Mouse (Mus musculus): ENCODE measurements around the gene Arhgap15. TPM values are rescaled to one million over a fixed set of nuclear protein-coding genes. Genes with fewer than 3 reads are reported as not detected.

Gene Arhgap15
- polyA plus RNA-seq, 1 experiment: 0.20 TPM

GRCm38 (mm10) chr2:44217811-44218210 is 469.2 kb downstream of the Arhgap15 start:
- H3K27ac ChIP-seq (ENCODE audit: insufficient read depth, low read depth, low read length): no peak overlapping the region
- H3K4me3 ChIP-seq (ENCODE audit: low read depth, low read length): no peak overlapping the region
- H3K27me3 ChIP-seq (ENCODE audit: control insufficient read depth, insufficient read depth, low read length): no peaks in the 10 kb centered on the region
- TF ChIP-seq POLR2A (IDR thresholded peaks at IDR 0.05; ENCODE audit: low read depth, low read length) (no peak), CTCF (IDR thresholded peaks at IDR 0.05; ENCODE audit: extremely low read depth, insufficient read length, insufficient replicate concordance, low read depth, low read length) (no peak)
- no peaks in the 10 kb centered on the region for H3K36me3 ChIP-seq (ENCODE audit: control insufficient read depth, insufficient read depth, low read length)
- 86% methylated on average over 6 of the region's 6 CpGs for WGBS
- no peaks in the 10 kb centered on the region for H3K4me1 ChIP-seq (ENCODE audit: control insufficient read depth, insufficient read depth, insufficient read length, low read length)

DNA sequence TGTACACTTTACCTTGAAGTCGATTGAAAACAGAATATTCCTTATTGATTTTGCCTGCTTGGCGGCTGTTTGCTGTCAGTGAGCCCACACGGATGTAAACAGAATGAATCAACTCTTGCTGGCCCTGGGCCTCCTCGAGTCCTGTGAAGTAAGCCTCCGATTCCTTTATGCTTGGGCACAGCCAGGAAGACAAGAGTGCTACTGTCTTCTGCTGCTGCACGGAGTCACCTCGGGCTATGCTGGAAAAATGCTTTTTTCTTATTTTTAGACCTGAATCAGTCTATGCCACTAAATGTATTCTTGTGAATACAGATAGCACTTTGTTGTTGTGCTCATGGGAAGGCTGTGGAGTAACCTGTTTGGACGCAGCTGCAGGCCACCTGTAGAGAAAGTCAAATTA is 469.7 kb downstream of the Arhgap15 start:
- Histone ChIP-seq H3K27ac (ENCODE audit: insufficient read depth, low read depth, low read length) (no peak overlapping the region), H3K27me3 (ENCODE audit: control insufficient read depth, insufficient read depth, low read length) (no peaks in the 10 kb centered on the region), H3K4me1 (ENCODE audit: control insufficient read depth, insufficient read depth, insufficient read length, low read length) (no peaks in the 10 kb centered on the region), H3K36me3 (ENCODE audit: control insufficient read depth, insufficient read depth, low read length) (no peaks in the 10 kb centered on the region), H3K4me3 (ENCODE audit: low read depth, low read length) (no peak overlapping the region)
- WGBS: 38% methylated on average over 8 of the region's 8 CpGs
- no peak for TF ChIP-seq POLR2A (IDR thresholded peaks at IDR 0.05; ENCODE audit: low read depth, low read length)
- TF ChIP-seq CTCF (IDR thresholded peaks at IDR 0.05; ENCODE audit: extremely low read depth, insufficient read length, insufficient replicate concordance, low read depth, low read length): no peak

- Histone ChIP-seq H3K27ac (ENCODE audit: insufficient read depth, low read depth, low read length) (no peak overlapping the region), H3K27me3 (ENCODE audit: control insufficient read depth, insufficient read depth, low read length) (no peaks in the 10 kb centered on the region), H3K36me3 (ENCODE audit: control insufficient read depth, insufficient read depth, low read length) (no peaks in the 10 kb centered on the region), H3K4me1 (ENCODE audit: control insufficient read depth, insufficient read depth, insufficient read length, low read length) (no peaks in the 10 kb centered on the region), H3K4me3 (ENCODE audit: low read depth, low read length) (no peak overlapping the region)
- no peak for TF ChIP-seq POLR2A (IDR thresholded peaks at IDR 0.05; ENCODE audit: low read depth, low read length)
- no peak for TF ChIP-seq CTCF (IDR thresholded peaks at IDR 0.05; ENCODE audit: extremely low read depth, insufficient read length, insufficient replicate concordance, low read depth, low read length)
- WGBS: 48% methylated on average over 2 of the region's 2 CpGs
Observed at GRCm38 (mm10) chr2:44221686-44222085, 473.1 kb downstream of the Arhgap15 start.

GRCm38 (mm10) chr2:44222176-44222753 is 473.6 kb downstream of the Arhgap15 start:
- 33% methylated on average over 6 of the region's 6 CpGs for WGBS
- Histone ChIP-seq H3K4me3 (ENCODE audit: low read depth, low read length) (no peak overlapping the region), H3K27ac (ENCODE audit: insufficient read depth, low read depth, low read length) (no peak overlapping the region; the same call in 1 of the 2 replicates), H3K36me3 (ENCODE audit: control insufficient read depth, insufficient read depth, low read length) (no peaks in the 10 kb centered on the region), H3K4me1 (ENCODE audit: control insufficient read depth, insufficient read depth, insufficient read length, low read length) (no peaks in the 10 kb centered on the region), H3K27me3 (ENCODE audit: control insufficient read depth, insufficient read depth, low read length) (no peaks in the 10 kb centered on the region)
- TF ChIP-seq POLR2A (IDR thresholded peaks at IDR 0.05; ENCODE audit: low read depth, low read length) (no peak), CTCF (IDR thresholded peaks at IDR 0.05; ENCODE audit: extremely low read depth, insufficient read length, insufficient replicate concordance, low read depth, low read length) (no peak)

DNA sequence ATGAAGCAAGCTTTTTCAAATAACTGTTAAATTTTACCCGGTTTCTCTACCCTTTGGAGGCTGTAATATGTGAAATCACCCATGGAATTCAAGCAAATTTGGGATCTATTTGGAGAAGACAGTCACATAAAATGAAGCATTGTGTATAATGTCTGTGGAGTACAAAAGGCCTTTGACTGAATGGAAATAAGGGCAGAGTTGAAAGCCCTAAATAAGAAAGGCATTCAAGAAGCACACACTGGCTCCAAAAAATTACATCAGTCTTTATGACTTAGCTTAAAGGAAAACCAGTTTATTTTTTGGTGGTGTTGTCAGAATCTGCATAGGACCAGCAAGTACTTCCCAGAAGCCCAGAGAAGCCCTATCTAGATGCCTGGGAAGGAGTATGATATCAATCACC is 486.2 kb downstream of the Arhgap15 start:
- H3K27me3 ChIP-seq (ENCODE audit: control insufficient read depth, insufficient read depth, low read length): no peaks in the 10 kb centered on the region
- H3K36me3 ChIP-seq (ENCODE audit: control insufficient read depth, insufficient read depth, low read length): no peaks in the 10 kb centered on the region
- 80% methylated on average over 1 of the region's 1 CpGs for WGBS
- H3K4me1 ChIP-seq (ENCODE audit: control insufficient read depth, insufficient read depth, insufficient read length, low read length): no peaks in the 10 kb centered on the region
- TF ChIP-seq CTCF (IDR thresholded peaks at IDR 0.05; ENCODE audit: extremely low read depth, insufficient read length, insufficient replicate concordance, low read depth, low read length) (no peak), POLR2A (IDR thresholded peaks at IDR 0.05; ENCODE audit: low read depth, low read length) (no peak)
- H3K27ac ChIP-seq (ENCODE audit: insufficient read depth, low read depth, low read length): no peak overlapping the region
- H3K4me3 ChIP-seq (ENCODE audit: low read depth, low read length): no peak overlapping the region

DNA sequence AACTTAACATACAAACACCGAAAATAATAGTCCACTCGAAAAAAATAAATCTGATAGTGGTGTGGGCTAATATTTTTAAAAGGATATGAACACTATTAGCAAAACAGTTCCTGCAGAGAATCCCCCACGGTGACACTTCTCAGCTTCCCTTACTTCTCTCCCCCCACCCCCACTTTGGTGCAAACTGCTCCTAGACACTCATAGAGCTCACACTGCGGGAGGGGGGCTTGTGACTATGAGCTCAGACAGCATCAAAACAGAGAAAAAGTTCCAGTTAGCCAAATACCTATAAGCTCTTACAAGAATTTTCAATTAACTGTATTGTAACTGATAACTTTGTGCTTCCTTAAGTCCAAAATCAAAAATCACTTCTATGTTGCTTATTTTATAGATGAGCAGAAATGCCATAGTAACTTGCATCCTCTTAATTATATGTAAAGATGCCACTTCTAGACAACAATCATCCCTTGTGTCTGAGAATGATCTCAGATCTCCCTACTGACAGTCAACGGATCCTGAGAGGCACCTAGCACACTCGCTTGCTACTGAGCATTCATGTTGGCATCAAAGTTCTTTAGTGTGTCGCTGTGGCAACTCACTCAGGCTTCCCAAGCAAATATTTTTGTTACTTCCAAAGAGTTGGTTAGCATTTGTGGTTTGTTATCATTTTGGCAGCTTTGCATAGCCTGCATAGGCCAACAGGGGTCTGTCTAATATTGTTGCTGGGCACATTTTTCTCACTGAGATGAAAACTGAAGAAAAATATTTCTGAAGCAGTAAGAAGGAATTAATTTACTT is 493.2 kb downstream of the Arhgap15 start:
- 77% methylated on average over 7 of the region's 7 CpGs for WGBS
- no peak for TF ChIP-seq CTCF (IDR thresholded peaks at IDR 0.05; ENCODE audit: extremely low read depth, insufficient read length, insufficient replicate concordance, low read depth, low read length)
- TF ChIP-seq POLR2A (IDR thresholded peaks at IDR 0.05; ENCODE audit: low read depth, low read length): no peak
- H3K27ac ChIP-seq (ENCODE audit: insufficient read depth, low read depth, low read length): no peak overlapping the region
- H3K4me1 ChIP-seq (ENCODE audit: control insufficient read depth, insufficient read depth, insufficient read length, low read length): no peaks in the 10 kb centered on the region
- no peak overlapping the region for H3K4me3 ChIP-seq (ENCODE audit: low read depth, low read length)
- no peaks in the 10 kb centered on the region for H3K27me3 ChIP-seq (ENCODE audit: control insufficient read depth, insufficient read depth, low read length)
- no peaks in the 10 kb centered on the region for H3K36me3 ChIP-seq (ENCODE audit: control insufficient read depth, insufficient read depth, low read length)

DNA sequence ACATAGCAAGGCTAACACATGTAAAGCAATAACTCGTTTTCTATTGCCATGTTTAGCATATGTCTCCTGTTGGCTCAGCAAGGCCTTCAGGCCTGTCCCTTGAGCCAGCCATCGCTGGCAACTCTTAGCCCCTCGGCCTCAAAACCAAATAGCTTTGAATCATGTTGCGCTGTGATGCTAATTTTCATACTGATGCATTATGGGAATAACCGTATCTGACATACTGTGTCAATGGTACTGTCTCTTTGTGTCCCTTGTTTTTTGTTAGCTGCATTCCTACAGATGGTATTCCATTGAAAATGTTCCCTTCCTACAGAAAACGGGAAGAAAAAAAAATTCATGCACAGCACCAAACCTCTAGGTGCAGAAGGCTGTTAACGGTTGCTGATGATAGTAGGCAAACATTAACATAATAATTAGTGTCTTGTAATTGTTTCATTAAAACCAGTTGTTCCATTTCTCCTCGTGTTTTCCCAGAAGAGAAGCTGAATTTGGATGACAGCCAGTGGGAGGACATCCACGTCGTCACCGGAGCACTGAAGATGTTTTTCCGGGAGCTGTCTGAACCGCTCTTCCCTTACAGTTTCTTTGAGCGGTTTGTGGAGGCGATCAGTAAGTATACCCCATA is 494.1 kb downstream of the Arhgap15 start:
- H3K27me3 ChIP-seq (ENCODE audit: control insufficient read depth, insufficient read depth, low read length): no peaks in the 10 kb centered on the region
- no peaks in the 10 kb centered on the region for H3K4me1 ChIP-seq (ENCODE audit: control insufficient read depth, insufficient read depth, insufficient read length, low read length)
- WGBS: 79% methylated on average over 15 of the region's 15 CpGs
- H3K36me3 ChIP-seq (ENCODE audit: control insufficient read depth, insufficient read depth, low read length): no peaks in the 10 kb centered on the region
- H3K27ac ChIP-seq (ENCODE audit: insufficient read depth, low read depth, low read length): no peak overlapping the region
- TF ChIP-seq CTCF (IDR thresholded peaks at IDR 0.05; ENCODE audit: extremely low read depth, insufficient read length, insufficient replicate concordance, low read depth, low read length) (no peak), POLR2A (IDR thresholded peaks at IDR 0.05; ENCODE audit: low read depth, low read length) (no peak)
- H3K4me3 ChIP-seq (ENCODE audit: low read depth, low read length): no peak overlapping the region

Data from small intestine, adult 2 months (tissue).